Mouse (Mus musculus): Measurements from ENCODE around the gene Cct7. TPM values are rescaled to one million over a fixed set of nuclear protein-coding genes. Genes with fewer than 3 reads are reported as not detected.

The Cct7 gene
- total RNA-seq, 2 experiments from 2014 or later: 240 to 245 TPM

GRCm38 (mm10) chr6:85500416-85500815 is 49.1 kb downstream of the Cct7 start:
- DNase-seq (ENCODE audit: low spot score in 2 of 2): no peak

- DNase-seq (ENCODE audit: low spot score in 2 of 2): peak in 1 of 2 experiments; percentile 42
Observed at GRCm38 (mm10) chr6:85501571-85502102, 50.3 kb downstream of the Cct7 start.

- no peak for DNase-seq (ENCODE audit: low spot score in 2 of 2)
Observed at GRCm38 (mm10) chr6:85502103-85502910, 51.0 kb downstream of the Cct7 start.

DNA sequence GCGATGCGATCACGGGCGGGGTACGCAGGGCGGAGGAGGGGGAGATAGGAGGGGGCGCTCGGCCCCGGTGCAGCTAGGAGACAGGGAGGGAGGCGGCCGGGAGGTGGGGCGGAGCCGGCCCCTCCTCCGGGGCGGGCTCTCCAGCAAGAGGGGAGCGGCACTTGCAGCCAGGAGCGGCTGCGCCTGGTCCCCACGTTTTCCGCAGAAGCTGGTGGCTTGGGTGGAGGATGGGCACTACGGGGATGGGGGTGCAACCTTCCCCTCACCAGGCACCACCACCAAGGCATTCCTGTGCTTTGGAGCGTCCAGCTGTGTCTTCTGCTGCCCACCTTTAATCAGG is 51.6 kb downstream of the Cct7 start, which contains the start of gene Fbxo41:
TSS of gene Fbxo41 (minus strand) at position 84 of the 340 bp plus-strand sequence.
- peak; percentile 74 to 84 for DNase-seq (ENCODE audit: low spot score in 2 of 2)

- no peak for DNase-seq (ENCODE audit: low spot score in 2 of 2)
Observed at GRCm38 (mm10) chr6:85504908-85505307, 53.6 kb downstream of the Cct7 start.

GRCm38 (mm10) chr6:85508602-85509001 is 57.3 kb downstream of the Cct7 start:
- DNase-seq (ENCODE audit: low spot score in 2 of 2): no peak

DNA sequence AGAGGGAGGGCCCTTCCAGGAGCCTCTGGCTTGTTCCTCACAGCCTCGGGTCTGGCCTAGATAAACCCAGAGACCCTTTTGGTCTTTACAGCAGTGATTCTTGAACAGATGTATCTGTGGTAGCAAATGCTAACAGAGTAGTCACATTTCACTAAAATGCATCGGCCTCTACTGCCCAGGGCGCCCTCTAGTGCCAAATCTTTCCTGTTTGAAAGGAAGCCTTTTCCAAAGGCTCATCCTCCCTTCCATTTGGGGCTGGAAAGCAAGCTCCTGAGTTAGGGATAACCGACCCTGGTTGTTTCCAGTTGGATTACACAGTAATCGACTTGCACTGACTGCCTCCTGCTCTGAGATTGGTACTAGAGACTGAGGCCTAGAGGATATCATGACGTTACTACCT is 59.2 kb downstream of the Cct7 start:
- peak; percentile 82 to 85 for DNase-seq (ENCODE audit: low spot score in 2 of 2)

GRCm38 (mm10) chr6:85511286-85512055 is 60.2 kb downstream of the Cct7 start:
- DNase-seq (ENCODE audit: low spot score in 2 of 2): peak; percentile 41 to 45

DNA sequence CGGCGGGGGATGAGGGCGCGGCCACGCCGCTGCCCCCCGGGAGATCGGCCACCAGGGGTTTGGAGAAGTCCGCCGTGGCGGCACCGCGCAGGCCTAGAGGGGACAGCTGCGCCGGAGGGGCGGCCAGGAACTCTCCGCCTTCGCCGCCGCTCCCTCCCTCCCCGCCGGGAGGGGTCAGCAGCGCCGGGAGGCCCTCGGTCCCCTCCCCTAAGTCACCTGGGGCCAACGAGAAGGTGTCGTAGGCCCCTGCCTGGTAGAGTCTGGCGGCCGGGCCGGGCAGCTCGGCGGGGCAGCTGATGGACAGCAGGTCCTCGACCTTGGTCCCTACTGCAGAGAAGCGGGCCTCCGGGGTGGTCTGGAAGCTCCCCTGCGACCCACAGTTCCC is 60.7 kb downstream of the Cct7 start:
- DNase-seq (ENCODE audit: low spot score in 2 of 2): no peak

DNA sequence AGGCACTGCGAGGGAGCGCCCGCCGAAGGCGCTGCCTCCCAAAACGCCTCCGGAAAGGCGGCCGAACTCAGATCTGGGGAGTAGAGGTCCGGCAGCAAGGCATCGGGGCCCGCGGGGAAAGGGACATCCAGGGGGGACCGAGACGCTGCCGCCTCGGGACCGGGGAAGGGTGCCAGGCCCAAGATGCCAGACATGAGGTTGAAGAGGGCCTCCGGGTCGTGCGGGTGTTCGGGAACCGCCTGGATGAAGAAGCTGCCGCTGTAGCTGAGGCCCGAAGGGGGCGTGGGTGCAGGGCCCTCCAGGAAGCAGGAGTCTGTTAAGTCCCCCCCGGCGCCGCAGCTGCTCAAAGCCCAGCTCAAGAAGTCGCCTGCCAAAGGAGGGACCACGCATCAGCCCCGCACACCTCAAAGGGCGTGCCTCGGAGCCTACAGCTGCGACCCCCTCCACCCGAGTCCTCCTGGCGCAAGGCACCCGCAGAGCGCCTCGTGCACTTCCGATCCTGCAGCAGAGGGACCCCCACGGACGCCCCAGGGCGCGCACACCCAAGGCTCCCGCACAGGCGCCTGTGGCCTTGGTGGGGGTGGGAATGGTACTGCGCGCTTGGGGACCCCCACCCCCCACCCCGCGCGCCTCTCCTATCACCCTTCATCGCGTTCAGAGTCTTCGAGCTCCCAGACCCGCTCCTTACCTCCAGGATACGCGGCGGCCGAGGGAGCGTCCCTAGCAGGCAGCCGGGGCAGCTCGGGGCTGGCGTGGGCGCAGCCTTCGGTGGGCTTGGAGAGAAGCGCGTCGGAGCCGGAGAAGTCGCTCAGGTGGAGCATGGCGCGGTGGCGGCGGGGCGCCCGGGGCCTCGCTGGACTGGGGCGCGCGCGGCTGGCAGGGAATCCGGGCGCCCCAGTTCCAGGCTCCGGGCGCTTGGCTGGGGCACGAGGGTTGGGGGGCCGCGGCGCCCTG is 61.5 kb downstream of the Cct7 start:
- DNase-seq (ENCODE audit: low spot score in 2 of 2): peak in 1 of 2 experiments; percentile 41

DNA sequence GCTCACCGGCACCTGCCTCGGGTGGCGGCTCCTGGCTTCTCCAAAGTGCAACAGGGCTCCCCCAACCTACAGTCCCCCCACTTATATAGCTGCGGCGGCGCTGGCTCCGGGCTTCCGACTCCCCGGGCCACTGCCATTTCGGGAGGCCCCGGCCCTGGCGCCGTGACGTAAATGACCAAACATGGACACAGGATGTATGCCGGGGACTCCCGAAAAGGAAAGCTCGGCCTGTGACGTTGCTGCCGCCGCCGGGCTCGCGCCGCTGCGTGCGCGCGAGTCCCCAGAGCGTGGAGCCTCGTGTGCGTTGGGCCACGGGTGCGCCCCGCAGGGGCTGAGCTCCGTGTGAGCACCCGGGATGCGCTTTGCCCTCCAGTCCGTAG is 62.2 kb downstream of the Cct7 start, which contains the start of gene Egr4:
TSS of gene Egr4 (minus strand) at position 59 of the 380 bp plus-strand sequence.
- DNase-seq (ENCODE audit: low spot score in 2 of 2): peak; percentile 75 to 82

DNA sequence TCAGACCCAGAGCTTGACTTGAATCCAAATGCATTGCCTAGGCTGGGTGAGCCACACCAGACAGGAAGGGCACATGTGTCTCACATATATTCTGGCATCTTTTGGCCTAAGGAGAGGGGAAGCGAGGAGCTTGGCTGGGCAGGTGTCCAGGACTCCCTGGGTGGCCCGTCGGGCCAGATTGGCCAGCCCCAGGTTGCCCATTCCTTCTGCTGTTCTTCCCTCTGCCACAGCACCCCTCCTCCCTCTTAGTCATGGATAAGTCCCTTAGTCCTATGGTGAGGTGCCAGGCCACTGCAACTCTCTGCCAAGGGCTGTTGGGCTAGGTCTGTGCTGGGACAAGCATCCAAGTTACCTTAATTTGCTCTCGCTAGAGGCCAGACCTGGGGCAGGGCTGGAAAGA is 64.6 kb downstream of the Cct7 start:
- no peak for DNase-seq (ENCODE audit: low spot score in 2 of 2)

Other genes with a start within 250 kb of the Cct7 start
- gene Sfxn5, start 118.1 kb upstream of the Cct7 start, total RNA-seq (2021): 100 to 1,000 TPM; 141 to 142 TPM
- gene Rab11fip5, start 76.9 kb upstream of the Cct7 start, total RNA-seq (2021): 10 to 100 TPM; 50.3 to 52.9 TPM
- not detected for gene Noto, start 27.6 kb upstream of the Cct7 start, total RNA-seq (2021)
- 10 to 100 TPM; 42.2 to 44.1 TPM for gene Smyd5, start 19.5 kb upstream of the Cct7 start, total RNA-seq (2021)
- gene Pradc1, start 456 bp downstream of the Cct7 start, total RNA-seq (2021): 10 to 100 TPM; 13.7 to 15.6 TPM
- 10 to 100 TPM; 84.7 to 86.0 TPM for gene Fbxo41, start 51.5 kb downstream of the Cct7 start, total RNA-seq (2021)
- 10 to 100 TPM; 21.3 to 22.5 TPM for gene Egr4, start 62.1 kb downstream of the Cct7 start, total RNA-seq (2021)
- gene Alms1, start 136.0 kb downstream of the Cct7 start, total RNA-seq (2021): 1 to 10 TPM; 7.4 to 8.0 TPM